In the genomic region with DNA sequence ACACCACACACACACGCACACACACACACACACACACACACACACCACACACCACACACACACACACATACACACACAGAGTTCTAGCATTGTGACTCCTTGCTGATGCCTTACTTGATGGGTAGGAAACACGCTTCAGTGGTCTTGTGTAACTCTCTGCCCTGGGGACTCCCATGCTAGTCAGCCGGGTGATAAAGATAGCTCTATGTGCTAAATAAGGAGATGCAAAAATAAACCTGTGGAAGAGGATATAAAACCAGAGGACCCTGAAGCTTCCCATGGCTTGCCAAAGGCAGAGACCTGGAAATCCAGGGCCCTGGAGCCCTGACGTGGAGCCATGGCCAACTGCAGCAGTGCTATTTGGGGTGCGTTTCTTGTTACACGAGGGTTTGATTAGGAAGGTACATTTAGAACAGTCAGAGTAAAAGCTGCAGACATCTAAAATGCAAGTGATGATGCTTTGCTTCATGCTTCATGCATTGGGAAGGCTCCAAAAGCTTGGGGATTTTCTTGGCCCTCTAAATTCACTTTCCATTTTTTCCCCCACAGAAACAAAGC, we compare ENCODE assay signal across 11 mouse cellular contexts. TPM values are rescaled to one million over a fixed set of nuclear protein-coding genes. Genes with fewer than 3 reads are reported as not detected.
DNase-seq lines count a peak whose midpoint lies in the region; TF ChIP-seq lines count a peak whose summit lies in the region.
"Had no signal": no experiment of that assay in that cellular context is flagged by ENCODE, and none has a peak within 500 bp of the region (broad histone marks: within the 10 kb centered on the region; RNA-seq: fewer than 3 reads in every experiment).

No protein-coding gene starts in this region.

- H3K4me3 ChIP-seq in gastrocnemius, adult 2 months, result peak overlapping the region; percentile 23
- H3K4me3 ChIP-seq in left cerebral cortex, adult 2 months, result no peak overlapping the region
- H3K4me3 ChIP-seq: erythroblast, embryonic 14.5 days; stomach, embryonic 15.5 days had no signal

- intact Hi-C loops in gastrocnemius, adult 2 months (cut with DNase I), result no loop called here
- intact Hi-C loops in left cerebral cortex, adult 2 months (cut with DNase I), result no loop called here

- peak; percentile 84 for DNase-seq in gastrocnemius, adult 2 months
- no peak for DNase-seq in gastrocnemius, postnatal 10 days
- DNase-seq in spleen, adult 12 weeks (ENCODE audit: low spot score), result peak; percentile 7
- DNase-seq in spleen, postnatal 4 days (ENCODE audit: low spot score in 2 of 2), result no peak
- peak in 1 of 2 experiments; percentile 24 for DNase-seq in left cerebral cortex, adult 2 months (ENCODE audit: extremely low spot score in 1 of 2, low spot score in 2 of 2)
- DNase-seq in embryo, embryonic 11 days, result no peak
- DNase-seq in embryo, embryonic 10.5 days (ENCODE audit: low spot score), result no peak
- DNase-seq in ovary, adult 18-20 months (ENCODE audit: low spot score), result no peak
- DNase-seq: lung, postnatal 36 days had no signal

- peak overlapping the region; percentile 76 for H3K27ac ChIP-seq in gastrocnemius, adult 2 months
- peak overlapping the region; percentile 66 for H3K27ac ChIP-seq in left cerebral cortex, adult 2 months
- H3K27ac ChIP-seq: stomach, embryonic 15.5 days had no signal

- TF ChIP-seq CTCF in gastrocnemius, adult 2 months (IDR thresholded peaks at IDR 0.05), result no peak
- TF ChIP-seq CTCF in left cerebral cortex, adult 2 months (IDR thresholded peaks at IDR 0.05), result no peak

RNA-seq across cellular contexts. Expression of a gene that starts 7.4 kb away (rescaled TPM):
- 10 to 100 TPM; 31.2 to 52.3 TPM for total RNA-seq in gastrocnemius, adult 2 months (2021)
- 10 to 100 TPM; 38.2 to 39.7 TPM for total RNA-seq in gastrocnemius, postnatal 10 days (2021)
- total RNA-seq in left cerebral cortex, adult 2 months (2021), result 1 to 10 TPM; 7.4 to 9.0 TPM

Comparison
In these comparisons a context has a peak if more than half of its experiments do, and no peak if none do; other contexts are left out.
1. DNase-seq: peak in gastrocnemius, adult 2 months (single experiment) and spleen, adult 12 weeks (single experiment); none in gastrocnemius, postnatal 10 days (single experiment), spleen, postnatal 4 days (0 of 2), embryo, embryonic 11 days (single experiment), embryo, embryonic 10.5 days (single experiment) and ovary, adult 18-20 months (single experiment).